Mouse (Mus musculus) liver, postnatal 0 days (tissue): ENCODE measurements at regions not wholly inside any gene's neighbourhood (a gene's known extent, or its start where the extent isn't known, plus 50 kb on each side); places are given as distances from the start of the nearest gene placed in this dataset.

ENCODE experiments used
- ATAC-seq: fragments of 200-750 bp; cut with Nextera tagmentation; 2 replicates; pipeline ENCODE4 v1.8.0; 2017; ENCODE audit warnings: mild to moderate bottlenecking, moderate library complexity
- DNase-seq: peaks from one replicate; pipeline ENCODE4 v3.0.0-alpha.2; 2016
- H3K27ac ChIP-seq: fragments of 300-500 bp; sonication (generic); 2 replicates; pipeline ENCODE4 v1.5.1; 2014; ENCODE audit warnings: antibody characterized with exemption, moderate library complexity, mild to moderate bottlenecking, low read depth
- H3K27me3 ChIP-seq: fragments of 300-500 bp; sonication (generic); 2 replicates; pipeline ENCODE4 v1.6.1; 2014; ENCODE audit warnings: low read length, control low read depth, mixed read lengths; ENCODE audit not compliant: insufficient read depth
- H3K36me3 ChIP-seq: fragments of 300-500 bp; sonication (generic); replicated peaks from 2 replicates; pipeline ENCODE4 v1.6.1; 2014; ENCODE audit warnings: mild to moderate bottlenecking, control low read depth, low read length, moderate library complexity, mixed read lengths; ENCODE audit not compliant: insufficient read depth
- H3K4me1 ChIP-seq: fragments of 300-500 bp; sonication (generic); 2 replicates; pipeline ENCODE4 v1.6.1; 2014; ENCODE audit warnings: antibody characterized with exemption, mild to moderate bottlenecking, control low read depth; ENCODE audit not compliant: insufficient read depth
- H3K4me2 ChIP-seq: fragments of 300-500 bp; sonication (generic); 2 replicates; pipeline ENCODE4 v1.6.1; 2014; ENCODE audit warnings: low read depth, mild to moderate bottlenecking, low read length, moderate library complexity, mixed read lengths
- H3K4me3 ChIP-seq: fragments of 300-500 bp; sonication (generic); 2 replicates; pipeline ENCODE4 v1.5.1; 2014; ENCODE audit warnings: low read depth, low read length
- H3K9ac ChIP-seq: fragments of 300-500 bp; sonication (generic); replicated peaks from 2 replicates; pipeline ENCODE4 v1.6.1; 2014; ENCODE audit warnings: mild to moderate bottlenecking, moderate library complexity
- H3K9me3 ChIP-seq: fragments of 300-500 bp; sonication (generic); 2 replicates; pipeline ENCODE4 v1.6.1; 2016; ENCODE audit warnings: mild to moderate bottlenecking, control low read depth, low read length, mixed read lengths
- CTCF ChIP-seq: sonication (generic); IDR thresholded peaks from 2 replicates; pipeline ENCODE4 v1.5.1; 2016; ENCODE audit warnings: antibody characterized with exemption, low read depth
- EP300 ChIP-seq: IDR thresholded peaks from 2 replicates; pipeline ENCODE4 v1.6.1; 2016; ENCODE audit warnings: antibody characterized with exemption, low read depth, mild to moderate bottlenecking
- whole genome bisulfite sequencing: fragments of 180-500 bp; shearing (Covaris S2); extraction: QIAGEN DNeasy Blood & Tissue Kit; methylation state at CpG from one replicate; pipeline ENCODE4 v1.1.7; 2014; ENCODE audit not compliant: insufficient replicate concordance; 5-methylcytosine and 5-hydroxymethylcytosine counted together

DNA sequence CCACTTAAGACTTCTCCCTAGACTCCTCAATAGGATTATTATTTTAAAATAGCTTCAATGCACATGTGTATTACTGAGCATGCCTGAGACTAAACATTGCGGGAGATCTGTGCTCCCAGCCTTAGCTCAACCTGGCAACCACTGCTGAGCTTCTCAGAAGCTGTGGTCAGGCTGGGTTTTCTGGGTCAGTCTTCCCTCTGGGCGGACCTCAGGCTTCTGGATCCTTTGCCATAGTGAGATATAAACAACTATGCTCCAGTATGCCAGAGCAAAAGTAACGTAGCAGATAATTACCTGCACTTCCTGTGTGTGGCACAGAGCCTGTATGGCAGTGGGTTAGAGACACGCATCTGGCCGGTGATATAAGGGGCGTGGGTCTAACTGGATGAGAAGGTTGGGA lies 59.1 kb upstream of the Cd28 start:
- no peak overlapping the region for H3K4me3 ChIP-seq
- ATAC-seq (no peak), DNase-seq (no peak)
- no peaks in the 10 kb centered on the region for H3K27me3 ChIP-seq
- TF ChIP-seq CTCF (no peak), EP300 (no peak)
- no peaks in the 10 kb centered on the region for H3K36me3 ChIP-seq
- no peaks in the 10 kb centered on the region for H3K9me3 ChIP-seq
- 43% methylated on average over 6 of the region's 6 CpGs for WGBS
- H3K27ac ChIP-seq: 0 out of 2 replicates have a peak overlapping the region, but pooled peaks have one; percentile 51
- H3K9ac ChIP-seq: no peak overlapping the region
- no peak overlapping the region for H3K4me2 ChIP-seq
- peaks cover 23% of the 10 kb centered on the region for H3K4me1 ChIP-seq

DNA sequence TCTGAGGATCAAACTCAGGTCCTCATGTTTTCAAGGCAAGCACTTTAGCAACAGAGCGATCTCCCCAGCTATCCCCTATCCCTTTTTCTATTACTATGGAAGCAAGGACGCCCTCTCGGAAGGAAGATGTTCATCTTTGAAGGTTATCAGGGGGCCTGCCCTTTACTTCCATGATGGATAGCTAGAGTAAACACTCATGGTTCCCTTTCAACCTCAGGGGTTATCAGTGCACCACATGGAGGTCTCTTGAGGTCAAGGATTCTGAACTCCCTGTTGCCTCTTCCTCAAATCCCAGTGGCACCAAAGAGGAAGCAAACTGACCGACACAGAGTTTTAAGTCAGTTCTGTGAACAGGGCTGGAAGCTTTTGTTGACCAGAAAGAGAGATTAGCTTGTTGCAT lies 59.6 kb upstream of the Cd28 start:
- H3K27me3 ChIP-seq: no peaks in the 10 kb centered on the region
- H3K4me3 ChIP-seq: no peak overlapping the region
- no peak overlapping the region for H3K4me2 ChIP-seq
- ATAC-seq: no peak
- H3K9me3 ChIP-seq: no peaks in the 10 kb centered on the region
- no peak for DNase-seq
- no peaks in the 10 kb centered on the region for H3K36me3 ChIP-seq
- WGBS: 48% methylated on average over 4 of the region's 4 CpGs
- H3K27ac ChIP-seq: peak overlapping the region; percentile 51; the same call in 1 of the 2 replicates
- peaks cover 19% of the 10 kb centered on the region for H3K4me1 ChIP-seq
- TF ChIP-seq EP300: no peak
- TF ChIP-seq CTCF: no peak
- no peak overlapping the region for H3K9ac ChIP-seq

DNA sequence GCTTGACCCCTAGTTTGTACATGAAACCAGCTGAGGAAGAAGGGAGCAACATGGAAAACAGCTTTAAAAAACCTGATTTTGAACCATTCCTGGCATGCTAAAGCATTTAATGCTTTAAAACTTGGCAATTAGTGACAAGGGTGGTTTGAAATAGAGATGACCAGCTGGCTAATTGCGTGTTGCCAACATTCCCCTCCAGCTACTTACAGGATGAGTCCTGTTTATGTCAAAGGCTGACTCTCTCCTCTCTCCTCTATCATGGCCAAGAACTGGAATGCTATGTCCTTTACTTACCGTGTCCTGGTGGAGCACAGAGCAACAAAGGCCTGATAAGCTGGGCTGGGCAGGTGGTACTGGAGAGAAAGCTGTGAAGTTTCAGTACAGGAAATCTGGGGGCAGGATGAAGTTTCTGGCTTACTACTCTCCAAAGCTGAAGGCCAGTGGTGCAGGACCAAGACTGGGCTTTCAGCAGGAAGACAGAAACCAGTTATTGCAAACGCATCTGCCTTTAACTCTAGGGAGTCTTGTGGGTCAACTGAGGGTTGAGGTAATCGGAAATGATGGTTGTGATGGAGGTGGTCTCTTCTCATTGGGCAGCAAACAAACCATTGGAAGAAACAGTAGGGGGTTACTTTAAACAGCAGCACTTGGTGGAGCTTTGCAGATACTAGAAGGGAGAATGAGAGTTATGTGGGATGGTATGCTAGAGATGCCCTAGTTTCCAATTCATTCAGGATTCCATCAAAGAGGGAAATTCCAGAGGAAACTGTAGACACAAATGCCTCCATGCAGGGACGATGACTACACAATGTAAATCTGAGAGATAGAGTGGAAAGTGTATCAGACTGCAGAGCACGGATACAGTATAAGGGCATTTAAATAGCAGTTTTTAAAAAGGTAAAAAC lies 60.7 kb upstream of the Cd28 start:
- Histone ChIP-seq H3K4me1 (peaks cover 19% of the 10 kb centered on the region), H3K4me3 (no peak overlapping the region), H3K27ac (0 out of 2 replicates have a peak overlapping the region, but pooled peaks have one; percentile 51), H3K4me2 (no peak overlapping the region), H3K9me3 (no peaks in the 10 kb centered on the region), H3K36me3 (no peaks in the 10 kb centered on the region), H3K27me3 (no peaks in the 10 kb centered on the region), H3K9ac (no peak overlapping the region)
- TF ChIP-seq CTCF: no peak
- TF ChIP-seq EP300: no peak; the same call in 1 of the 2 replicates
- DNase-seq (no peak), ATAC-seq (no peak)
- WGBS: 61% methylated on average over 6 of the region's 6 CpGs

DNA sequence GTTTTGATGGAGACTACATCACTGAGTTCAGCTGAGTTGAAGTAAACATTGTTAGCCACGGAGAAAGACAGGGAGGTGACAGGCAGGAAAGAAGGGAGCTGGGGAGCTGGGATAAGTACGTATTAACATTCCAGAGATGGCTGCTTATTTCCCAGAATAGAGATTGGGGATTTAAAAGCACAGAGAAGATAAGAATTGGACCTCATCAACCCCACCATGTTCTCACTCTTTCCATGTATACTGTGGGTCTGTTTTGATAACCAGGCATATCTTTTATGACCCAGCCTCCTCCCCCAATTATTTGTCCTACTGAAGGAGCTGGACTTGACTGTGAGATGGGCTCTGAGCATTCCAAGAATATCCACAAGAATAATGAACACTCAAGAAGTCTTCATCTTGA lies 61.4 kb upstream of the Cd28 start:
- no peak overlapping the region for H3K4me2 ChIP-seq
- TF ChIP-seq EP300 (peak; percentile 10; the same call in 1 of the 2 replicates), CTCF (no peak)
- H3K4me3 ChIP-seq: no peak overlapping the region
- DNase-seq: no peak
- H3K27ac ChIP-seq: no peak overlapping the region
- no peaks in the 10 kb centered on the region for H3K36me3 ChIP-seq
- peaks cover 19% of the 10 kb centered on the region for H3K4me1 ChIP-seq
- H3K9me3 ChIP-seq: no peaks in the 10 kb centered on the region
- no peak overlapping the region for H3K9ac ChIP-seq
- no peak for ATAC-seq
- no peaks in the 10 kb centered on the region for H3K27me3 ChIP-seq
- WGBS: 58% methylated on average over 2 of the region's 2 CpGs

DNA sequence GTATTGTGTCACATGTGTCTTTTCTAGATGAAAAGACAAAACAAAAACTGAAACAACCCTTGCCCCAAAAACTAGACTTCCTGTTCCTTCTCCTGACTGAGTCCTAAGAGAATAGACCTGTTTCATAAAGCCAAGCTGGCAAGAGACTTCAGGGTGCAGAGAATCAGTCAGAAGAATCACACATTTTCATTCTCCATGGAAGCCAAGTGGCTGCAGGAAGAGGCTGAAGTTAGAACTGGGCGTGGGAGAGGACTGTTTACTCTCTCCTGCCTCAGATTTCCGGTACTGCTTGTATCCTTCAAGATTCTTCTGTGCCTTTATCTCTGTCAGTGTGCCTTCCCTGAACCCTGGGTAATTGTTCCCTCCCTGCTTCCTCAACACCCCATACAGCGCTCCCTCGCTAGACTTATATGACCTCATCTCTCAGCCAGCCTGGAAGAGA lies 64.0 kb upstream of the Cd28 start:
- ATAC-seq: peak; percentile 41
- WGBS: 39% methylated on average over 4 of the region's 4 CpGs
- DNase-seq: no peak

DNA sequence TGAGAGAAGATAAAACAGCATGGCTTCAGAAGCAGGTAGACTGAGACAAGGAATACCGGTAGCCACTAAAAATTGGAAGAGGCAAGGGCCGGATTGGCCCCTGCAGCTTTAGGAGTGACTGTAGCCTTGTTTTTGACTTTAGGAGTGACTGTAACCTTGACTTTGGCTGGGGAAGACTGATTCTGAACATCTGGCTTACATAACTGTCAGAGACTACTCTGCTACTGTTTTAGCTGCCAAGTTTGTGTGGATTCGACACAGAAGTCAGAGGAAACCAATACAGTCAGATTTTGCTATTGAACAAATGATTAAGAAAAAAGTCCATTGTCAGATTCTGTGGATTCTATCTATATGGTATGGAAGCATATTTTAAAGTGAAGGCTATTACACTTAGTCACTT lies 66.4 kb upstream of the Cd28 start:
- Histone ChIP-seq H3K27me3 (no peaks in the 10 kb centered on the region), H3K4me1 (no peaks in the 10 kb centered on the region; the same call in 1 of the 2 replicates), H3K36me3 (no peaks in the 10 kb centered on the region), H3K27ac (no peak overlapping the region), H3K9ac (no peak overlapping the region), H3K9me3 (no peaks in the 10 kb centered on the region), H3K4me3 (no peak overlapping the region), H3K4me2 (no peak overlapping the region)
- DNase-seq: no peak
- ATAC-seq: no peak
- WGBS: 74% methylated on average over 3 of the region's 3 CpGs
- TF ChIP-seq CTCF (no peak), EP300 (no peak)

More for the DNA sequence above, 64.0 kb upstream of the Cd28 start:
- Histone ChIP-seq H3K4me2 (no peak overlapping the region), H3K27ac (0 out of 2 replicates have a peak overlapping the region, but pooled peaks have one; percentile 17), H3K36me3 (no peaks in the 10 kb centered on the region), H3K27me3 (no peaks in the 10 kb centered on the region), H3K4me3 (no peak overlapping the region), H3K4me1 (peaks cover 8% of the 10 kb centered on the region), H3K9me3 (no peaks in the 10 kb centered on the region), H3K9ac (no peak overlapping the region)
- TF ChIP-seq EP300 (peak; percentile 76), CTCF (no peak)
